Mouse (Mus musculus) small intestine, adult 2 months (tissue): ENCODE data around the gene Rnf141. TPM values are rescaled to one million over a fixed set of nuclear protein-coding genes. Genes with fewer than 3 reads are reported as not detected.

ENCODE experiments used
- H3K27ac ChIP-seq: fragments of 200-500 bp; 2 replicates; pipeline ENCODE4 v1.5.1; 2012; ENCODE audit warnings: low read depth, low read length, control low read depth, inconsistent platforms; ENCODE audit not compliant: insufficient read depth
- H3K27me3 ChIP-seq: fragments of 200-500 bp; 2 replicates; pipeline ENCODE4 v1.6.1; 2012; ENCODE audit warnings: mild to moderate bottlenecking, moderate library complexity, low read length, inconsistent platforms; ENCODE audit not compliant: control insufficient read depth, insufficient read depth
- H3K36me3 ChIP-seq: fragments of 200-500 bp; 2 replicates; pipeline ENCODE4 v1.6.1; 2012; ENCODE audit warnings: mild to moderate bottlenecking, low read length, control low read depth, inconsistent platforms; ENCODE audit not compliant: control insufficient read depth, insufficient read depth
- H3K4me1 ChIP-seq: fragments of 200-500 bp; 2 replicates; pipeline ENCODE4 v1.6.1; 2012; ENCODE audit warnings: low read length, inconsistent platforms, mixed read lengths; ENCODE audit not compliant: control insufficient read depth, insufficient read depth, insufficient read length
- H3K4me3 ChIP-seq: fragments of 200-500 bp; 2 replicates; pipeline ENCODE4 v1.5.1; 2012; ENCODE audit warnings: low read depth, mild to moderate bottlenecking, control low read depth, inconsistent platforms, low read length, moderate library complexity
- CTCF ChIP-seq: fragments of 200-500 bp; IDR thresholded peaks from 2 replicates; pipeline ENCODE4 v1.5.1; 2012; ENCODE audit warnings: low read depth, mild to moderate bottlenecking, control low read depth, inconsistent platforms, low read length, moderate library complexity, mixed read lengths; ENCODE audit not compliant: insufficient replicate concordance, insufficient read length; ENCODE audit errors: extremely low read depth
- POLR2A ChIP-seq: fragments of 200-500 bp; IDR thresholded peaks from 2 replicates; pipeline ENCODE4 v1.6.1; 2012; ENCODE audit warnings: low read depth, mild to moderate bottlenecking, control low read depth, inconsistent platforms, low read length, moderate library complexity
- WGBS: fragments of 180-500 bp; shearing (Covaris S2); methylation state at CpG from one replicate; pipeline ENCODE4 v1.1.7; 2018; 5-methylcytosine and 5-hydroxymethylcytosine counted together
- polyA plus RNA-seq: library from polyadenylated mRNA; depleted of rRNA; stranded (reverse); fragments of >200 nt; gene quantifications from 2 replicates; pipeline ENCODE4 v1.2.3, GENCODE M21; 2012

Rnf141 gene
- polyA plus RNA-seq, 1 experiment, result 21.2 TPM

DNA sequence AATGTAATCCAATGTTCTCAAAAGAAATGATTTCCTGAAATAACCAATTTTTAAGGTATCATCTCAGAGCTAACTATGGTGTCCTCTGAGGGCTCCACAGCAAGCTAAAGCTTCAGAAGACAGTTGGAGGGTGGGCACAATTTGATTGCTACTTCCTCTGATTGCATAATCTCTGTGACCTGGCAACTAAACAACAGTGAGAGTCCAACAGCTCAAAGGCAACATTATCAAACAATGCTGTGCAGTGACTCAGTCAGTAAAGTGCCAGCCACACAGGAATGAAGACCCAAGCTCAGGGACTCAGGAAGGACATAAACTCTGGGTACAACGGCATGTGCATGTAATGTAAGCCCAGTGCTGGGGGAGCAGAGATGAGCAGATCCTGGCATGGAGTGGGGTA, 11.2 kb downstream of the Rnf141 start:
- WGBS, result 56% methylated on average over 1 of the region's 1 CpGs
- TF ChIP-seq POLR2A (no peak), CTCF (no peak)

DNA sequence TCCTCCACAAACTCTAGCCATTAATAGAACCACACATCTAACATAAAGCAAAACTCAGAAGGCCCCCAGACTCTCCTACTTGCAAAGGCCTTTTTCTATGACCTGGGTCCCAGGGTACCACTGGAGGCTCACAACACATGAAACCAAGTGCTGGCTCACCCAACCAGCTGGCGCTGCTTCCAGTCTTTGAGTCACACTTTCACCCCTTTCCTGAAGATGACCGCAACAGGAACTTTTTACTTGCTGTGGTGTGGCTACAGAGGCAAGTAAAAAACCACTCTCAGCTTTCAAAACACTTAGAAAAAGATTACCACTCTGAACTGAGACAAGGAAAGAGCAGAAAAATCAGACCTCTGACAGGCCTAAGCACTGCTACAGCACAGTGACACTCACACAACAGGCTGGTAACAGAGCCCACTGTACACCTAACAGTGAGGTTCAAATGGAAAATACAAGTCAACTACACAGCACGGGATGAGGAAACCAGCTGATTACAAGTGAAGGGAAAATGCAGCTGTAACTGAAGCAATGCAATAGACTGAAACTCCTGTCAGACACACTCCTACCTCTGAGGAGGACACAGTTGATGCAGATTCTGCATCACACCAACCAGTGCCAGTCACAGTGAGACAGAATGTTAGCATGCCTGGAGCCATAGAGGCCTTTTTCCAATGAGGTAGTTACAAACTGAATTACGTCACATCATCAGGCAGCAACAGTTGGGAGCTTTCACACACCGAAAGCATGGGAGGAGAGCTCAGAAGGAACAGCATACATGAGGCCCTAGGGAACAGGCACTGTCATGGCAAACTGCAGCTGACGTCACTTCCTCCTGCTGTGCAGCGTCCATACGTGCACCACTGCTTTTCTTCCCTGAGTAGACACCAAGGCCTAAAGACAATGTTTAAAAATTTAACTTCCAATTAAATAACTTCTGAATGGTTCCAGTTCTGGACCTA, 20.0 kb downstream of the Rnf141 start:
- no peak for TF ChIP-seq POLR2A
- TF ChIP-seq CTCF, result no peak
- Histone ChIP-seq H3K27me3 (no peaks in the 10 kb centered on the region), H3K4me3 (no peak overlapping the region), H3K4me1 (no peaks in the 10 kb centered on the region; the same call in 1 of the 2 replicates), H3K36me3 (peaks cover 52% of the 10 kb centered on the region), H3K27ac (no peak overlapping the region)
- 86% methylated on average over 8 of the region's 8 CpGs for WGBS

More for the DNA sequence above, 11.2 kb downstream of the Rnf141 start:
- Histone ChIP-seq H3K36me3 (peaks cover 40% of the 10 kb centered on the region), H3K4me1 (no peaks in the 10 kb centered on the region), H3K27me3 (no peaks in the 10 kb centered on the region), H3K27ac (no peak overlapping the region), H3K4me3 (no peak overlapping the region)

DNA sequence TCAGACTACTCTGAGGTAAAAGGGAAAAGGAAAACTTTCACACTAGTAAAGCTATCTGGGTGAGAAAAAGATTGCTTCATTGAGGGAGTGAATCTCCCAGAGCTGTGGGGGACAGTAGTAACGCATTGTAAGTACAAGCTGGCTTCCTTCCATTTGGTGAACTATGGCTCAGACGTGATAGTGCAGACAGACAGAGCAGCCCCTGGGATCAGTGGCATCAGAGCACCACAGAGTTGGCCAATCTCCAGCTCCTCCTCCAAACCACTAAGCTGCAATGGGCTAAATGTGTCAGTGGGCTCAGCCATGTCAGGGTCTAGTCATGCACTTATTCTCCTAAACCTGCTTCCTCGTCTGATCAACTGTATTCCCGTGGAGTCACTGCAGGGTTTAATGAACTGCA, 20.7 kb downstream of the Rnf141 start:
- Histone ChIP-seq H3K36me3 (peaks cover 50% of the 10 kb centered on the region), H3K4me1 (no peaks in the 10 kb centered on the region; the same call in 1 of the 2 replicates), H3K4me3 (no peak overlapping the region), H3K27ac (no peak overlapping the region), H3K27me3 (no peaks in the 10 kb centered on the region)
- TF ChIP-seq POLR2A (no peak), CTCF (no peak)
- 78% methylated on average over 4 of the region's 4 CpGs for WGBS

DNA sequence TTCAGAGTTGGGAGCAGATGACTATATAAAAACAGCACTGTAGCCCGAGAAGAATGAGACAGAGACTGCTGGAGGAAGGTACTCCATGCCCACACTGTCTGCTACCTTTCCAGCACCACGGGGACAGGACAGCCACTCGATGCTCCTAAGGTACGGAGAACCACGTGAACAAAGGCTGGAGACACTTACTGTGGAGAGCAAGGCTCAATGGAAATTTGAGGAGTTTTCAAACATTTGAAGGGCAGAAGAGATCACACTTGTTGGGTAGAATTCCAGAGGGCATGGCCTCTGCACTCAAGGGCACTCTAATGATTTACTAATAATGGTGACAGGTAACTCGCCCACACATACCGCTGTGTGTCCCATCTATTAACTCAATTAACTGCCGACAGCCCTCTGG, 21.2 kb downstream of the Rnf141 start:
- no peak overlapping the region for H3K4me3 ChIP-seq
- peaks cover 49% of the 10 kb centered on the region for H3K36me3 ChIP-seq
- no peak for TF ChIP-seq POLR2A
- no peak for TF ChIP-seq CTCF
- H3K4me1 ChIP-seq, result no peaks in the 10 kb centered on the region; the same call in 1 of the 2 replicates
- 87% methylated on average over 8 of the region's 8 CpGs for WGBS
- no peaks in the 10 kb centered on the region for H3K27me3 ChIP-seq
- no peak overlapping the region for H3K27ac ChIP-seq

DNA sequence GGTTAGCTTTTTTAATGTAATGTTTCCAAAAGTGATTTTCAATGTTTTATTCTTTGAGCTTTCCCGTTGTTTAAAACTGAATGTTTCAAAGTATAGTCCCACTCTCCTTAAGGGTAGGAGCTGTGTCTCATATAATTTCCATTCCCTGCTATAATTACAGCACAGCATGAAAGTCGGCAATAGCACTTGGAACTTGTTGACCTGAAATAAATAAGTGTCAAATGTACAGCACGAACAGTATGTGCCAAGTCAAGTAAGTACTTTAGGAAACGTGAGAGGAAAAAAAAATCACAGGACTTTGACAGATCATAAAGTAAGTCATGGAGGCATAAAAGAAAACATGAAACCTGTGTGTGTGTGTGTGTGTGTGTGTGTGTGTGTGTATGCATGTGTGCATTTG, 22.2 kb downstream of the Rnf141 start:
- TF ChIP-seq POLR2A, result no peak
- TF ChIP-seq CTCF, result no peak
- Histone ChIP-seq H3K36me3 (peaks cover 47% of the 10 kb centered on the region), H3K4me1 (no peaks in the 10 kb centered on the region; the same call in 1 of the 2 replicates), H3K27me3 (no peaks in the 10 kb centered on the region), H3K4me3 (no peak overlapping the region), H3K27ac (no peak overlapping the region)
- 69% methylated on average over 4 of the region's 4 CpGs for WGBS

DNA sequence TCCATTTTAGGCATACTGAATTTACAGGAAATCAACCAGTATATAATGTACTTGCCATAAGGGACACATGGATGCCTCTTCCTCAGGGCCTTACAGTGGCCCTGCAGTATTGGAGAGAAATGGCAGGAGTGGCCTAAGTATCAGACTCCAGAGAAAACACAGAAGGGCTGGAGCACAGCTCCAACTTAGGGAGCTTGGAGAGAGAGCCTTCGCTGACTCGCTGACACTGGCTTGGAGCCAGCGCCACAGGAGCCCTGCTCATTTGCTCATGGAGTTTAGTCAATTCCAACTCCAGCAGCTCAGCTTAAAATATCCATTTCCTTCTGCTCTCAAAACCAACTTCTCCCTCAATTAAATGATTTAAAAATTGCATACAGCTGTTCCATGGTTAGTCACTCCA, 22.6 kb downstream of the Rnf141 start:
- WGBS, result 63% methylated on average over 3 of the region's 3 CpGs
- Histone ChIP-seq H3K36me3 (peaks cover 47% of the 10 kb centered on the region), H3K27me3 (no peaks in the 10 kb centered on the region), H3K4me1 (no peaks in the 10 kb centered on the region; the same call in 1 of the 2 replicates), H3K4me3 (no peak overlapping the region), H3K27ac (no peak overlapping the region)
- no peak for TF ChIP-seq POLR2A
- no peak for TF ChIP-seq CTCF

- H3K4me3 ChIP-seq, result no peak overlapping the region
- H3K36me3 ChIP-seq, result peaks cover 44% of the 10 kb centered on the region
- TF ChIP-seq CTCF (no peak), POLR2A (no peak)
- no peaks in the 10 kb centered on the region; the same call in 1 of the 2 replicates for H3K4me1 ChIP-seq
- H3K27ac ChIP-seq, result no peak overlapping the region
- no peaks in the 10 kb centered on the region for H3K27me3 ChIP-seq
- 74% methylated on average over 5 of the region's 5 CpGs for WGBS
These were observed 23.2 kb downstream of the Rnf141 start for GRCm38 (mm10) chr7:110821068-110821467.
